Mouse (Mus musculus) limb, embryonic 10.5 days (tissue): ENCODE results near the gene Kcnh1. TPM values are rescaled to one million over a fixed set of nuclear protein-coding genes. Genes with fewer than 3 reads are reported as not detected.

Source experiments
- DNase-seq: peaks from one replicate; pipeline ENCODE4 v3.0.0-alpha.2; 2017; ENCODE audit warnings: low spot score
- H3K27ac ChIP-seq: fragments of 300-500 bp; sonication (generic); 2 replicates; pipeline ENCODE4 v1.5.1; 2016; ENCODE audit warnings: mild to moderate bottlenecking
- H3K27me3 ChIP-seq: fragments of 300-500 bp; sonication (generic); 2 replicates; pipeline ENCODE4 v1.6.1; 2016; ENCODE audit warnings: low read depth, mild to moderate bottlenecking; ENCODE audit not compliant: poor library complexity, severe bottlenecking
- H3K36me3 ChIP-seq: fragments of 300-500 bp; sonication (generic); 2 replicates; pipeline ENCODE4 v1.6.1; 2016; ENCODE audit warnings: mild to moderate bottlenecking, moderate library complexity
- H3K4me1 ChIP-seq: fragments of 300-500 bp; sonication (generic); 2 replicates; pipeline ENCODE4 v1.6.1; 2016
- H3K4me3 ChIP-seq: fragments of 300-500 bp; sonication (generic); 2 replicates; pipeline ENCODE4 v1.5.1; 2016; ENCODE audit warnings: mild to moderate bottlenecking, moderate library complexity
- H3K9me3 ChIP-seq: fragments of 300-500 bp; sonication (generic); replicated peaks from 2 replicates; pipeline ENCODE4 v1.6.1; 2016; ENCODE audit warnings: mild to moderate bottlenecking
- WGBS: fragments of 180-500 bp; shearing (Covaris S2); methylation state at CpG from one replicate; pipeline ENCODE4 v1.1.7; 2016; 5-methylcytosine and 5-hydroxymethylcytosine counted together
- polyA plus RNA-seq: library from polyadenylated mRNA; unstranded; fragments of >200 nt; fragmentation: Nextera tagmentation; extraction: Ambion mirVana; gene quantifications from 2 replicates; pipeline ENCODE4 v1.2.1, GENCODE M21; 2016

The Kcnh1 gene
- polyA plus RNA-seq, 1 experiment from 2014 or later = 0.01 TPM

DNA sequence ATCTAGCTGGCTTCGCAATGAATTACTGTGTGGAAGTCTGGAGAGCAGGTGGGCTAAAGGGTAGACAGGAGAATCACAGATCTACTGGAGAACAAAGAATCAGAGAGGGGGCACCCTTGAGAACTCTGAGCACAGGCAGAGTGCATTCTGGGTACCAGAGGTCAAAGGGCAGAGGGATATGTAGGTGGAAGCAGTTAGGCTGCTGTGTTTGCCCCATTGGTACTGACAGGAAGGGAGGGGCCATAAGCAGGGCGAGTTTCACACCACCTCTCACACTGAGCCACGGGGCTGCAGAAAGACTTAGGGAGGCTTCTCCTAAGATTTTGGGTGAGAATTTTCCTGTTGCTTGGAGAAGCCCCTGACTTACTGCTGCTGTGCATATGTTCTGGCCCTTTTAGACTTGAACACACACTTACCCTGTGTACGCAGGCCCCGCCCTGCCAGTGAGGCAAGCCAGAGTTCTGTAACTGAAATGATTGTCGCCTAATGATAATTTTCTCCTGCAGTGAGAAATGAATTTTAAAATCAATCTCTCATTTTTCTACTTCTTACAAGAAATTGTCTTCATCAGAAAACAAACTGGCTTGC, 121.4 kb downstream of the Kcnh1 start:
- H3K36me3 ChIP-seq = no peaks in the 10 kb centered on the region
- no peak overlapping the region for H3K27ac ChIP-seq
- DNase-seq = no peak
- 78% methylated on average over 6 of the region's 6 CpGs for WGBS
- no peak overlapping the region for H3K4me3 ChIP-seq
- H3K27me3 ChIP-seq = no peaks in the 10 kb centered on the region
- H3K4me1 ChIP-seq = peaks cover 14% of the 10 kb centered on the region
- H3K9me3 ChIP-seq = no peaks in the 10 kb centered on the region

- no peaks in the 10 kb centered on the region for H3K27me3 ChIP-seq
- WGBS = 60% methylated on average over 4 of the region's 4 CpGs
- DNase-seq = no peak
- no peak overlapping the region for H3K4me3 ChIP-seq
- no peak overlapping the region for H3K27ac ChIP-seq
- H3K36me3 ChIP-seq = no peaks in the 10 kb centered on the region
- H3K4me1 ChIP-seq = peaks cover 14% of the 10 kb centered on the region
- H3K9me3 ChIP-seq = no peaks in the 10 kb centered on the region
These were observed 121.9 kb downstream of the Kcnh1 start for GRCm38 (mm10) chr1:192312446-192312845.

GRCm38 (mm10) chr1:192312998-192313397, 122.4 kb downstream of the Kcnh1 start:
- no peak overlapping the region for H3K27ac ChIP-seq

GRCm38 (mm10) chr1:192313571-192313972, 123.0 kb downstream of the Kcnh1 start:
- H3K9me3 ChIP-seq = no peaks in the 10 kb centered on the region
- H3K27me3 ChIP-seq = no peaks in the 10 kb centered on the region
- no peaks in the 10 kb centered on the region for H3K36me3 ChIP-seq
- H3K4me1 ChIP-seq = peaks cover 14% of the 10 kb centered on the region
- 80% methylated on average over 7 of the region's 7 CpGs for WGBS
- no peak for DNase-seq
- no peak overlapping the region for H3K27ac ChIP-seq
- no peak overlapping the region for H3K4me3 ChIP-seq

More at GRCm38 (mm10) chr1:192312998-192313397, 122.4 kb downstream of the Kcnh1 start:
- Histone ChIP-seq H3K9me3 (no peaks in the 10 kb centered on the region), H3K36me3 (no peaks in the 10 kb centered on the region), H3K4me1 (peaks cover 14% of the 10 kb centered on the region), H3K4me3 (no peak overlapping the region), H3K27me3 (no peaks in the 10 kb centered on the region)
- no peak for DNase-seq
- 86% methylated on average over 4 of the region's 4 CpGs for WGBS

DNA sequence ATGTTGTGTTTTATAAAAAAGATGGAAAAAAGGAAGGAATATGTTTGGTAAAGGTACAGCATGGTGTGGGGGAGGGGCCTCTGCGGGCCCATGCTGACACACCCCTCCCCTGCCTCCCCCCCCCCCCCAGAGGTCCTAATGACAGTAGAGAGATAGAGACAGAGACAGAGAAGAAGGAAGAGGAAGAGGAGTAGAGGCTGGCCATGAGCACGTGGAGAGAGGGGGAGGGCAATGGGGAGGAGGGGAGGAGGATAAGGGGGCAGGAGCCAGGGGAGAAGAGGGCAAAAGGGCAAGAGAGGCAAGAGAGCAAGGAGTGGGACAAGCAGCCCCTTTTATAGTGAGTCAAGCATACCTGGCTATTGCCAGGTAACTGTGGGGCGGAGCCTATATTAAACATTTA, 123.5 kb downstream of the Kcnh1 start:
- WGBS = 60% methylated on average over 3 of the region's 3 CpGs
- Histone ChIP-seq H3K4me1 (peaks cover 14% of the 10 kb centered on the region), H3K27me3 (no peaks in the 10 kb centered on the region), H3K27ac (no peak overlapping the region), H3K4me3 (no peak overlapping the region), H3K36me3 (no peaks in the 10 kb centered on the region), H3K9me3 (no peaks in the 10 kb centered on the region)
- DNase-seq = no peak

DNA sequence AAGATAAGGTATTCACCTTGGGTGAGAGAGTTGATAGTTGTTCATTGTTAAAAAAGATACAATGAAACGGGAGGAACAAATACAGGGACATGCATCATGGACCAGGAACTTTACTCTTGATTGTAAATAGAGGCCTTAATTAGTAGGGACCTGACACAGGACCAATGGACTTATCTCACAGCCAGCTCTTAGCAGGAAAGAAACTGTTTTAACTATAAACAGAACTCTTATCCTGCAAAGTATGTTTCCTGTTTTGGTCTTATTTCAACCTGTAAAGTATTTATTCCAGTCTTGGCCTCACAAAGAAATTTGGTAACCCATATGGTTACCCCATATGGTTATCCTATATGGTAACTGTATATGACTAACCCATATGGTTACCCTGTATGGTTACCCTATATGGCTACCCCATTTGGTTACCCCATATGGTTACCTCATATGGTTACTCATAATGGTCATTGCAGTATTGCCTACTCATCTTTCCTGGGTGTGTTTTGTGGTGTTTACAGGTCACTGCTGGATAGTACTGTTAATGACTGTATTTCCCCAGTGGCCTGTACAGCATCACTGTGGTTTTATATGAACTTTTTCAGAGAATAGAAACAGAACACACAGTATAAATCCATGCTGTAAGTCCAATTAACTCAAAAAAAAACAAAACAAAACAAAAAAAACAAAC, 125.0 kb downstream of the Kcnh1 start:
- H3K9me3 ChIP-seq = no peaks in the 10 kb centered on the region
- peaks cover 14% of the 10 kb centered on the region for H3K4me1 ChIP-seq
- no peaks in the 10 kb centered on the region for H3K36me3 ChIP-seq
- H3K27me3 ChIP-seq = no peaks in the 10 kb centered on the region
- H3K4me3 ChIP-seq = no peak overlapping the region
- H3K27ac ChIP-seq = no peak overlapping the region
- WGBS = 80% methylated on average over 1 of the region's 1 CpGs
- no peak for DNase-seq

- no peaks in the 10 kb centered on the region for H3K36me3 ChIP-seq
- DNase-seq = no peak
- no peak overlapping the region for H3K4me3 ChIP-seq
- H3K27me3 ChIP-seq = no peaks in the 10 kb centered on the region
- 73% methylated on average over 3 of the region's 3 CpGs for WGBS
- H3K27ac ChIP-seq = no peak overlapping the region
- H3K9me3 ChIP-seq = no peaks in the 10 kb centered on the region
- H3K4me1 ChIP-seq = no peaks in the 10 kb centered on the region
These were observed 133.6 kb downstream of the Kcnh1 start for GRCm38 (mm10) chr1:192324223-192324622.

GRCm38 (mm10) chr1:192327052-192327451, 136.5 kb downstream of the Kcnh1 start:
- Histone ChIP-seq H3K4me3 (no peak overlapping the region), H3K9me3 (no peaks in the 10 kb centered on the region), H3K4me1 (no peaks in the 10 kb centered on the region), H3K36me3 (no peaks in the 10 kb centered on the region), H3K27me3 (no peaks in the 10 kb centered on the region), H3K27ac (no peak overlapping the region)
- 87% methylated on average over 8 of the region's 8 CpGs for WGBS
- DNase-seq = no peak

- no peak for DNase-seq
- Histone ChIP-seq H3K27ac (no peak overlapping the region), H3K4me3 (no peak overlapping the region), H3K4me1 (no peaks in the 10 kb centered on the region), H3K36me3 (no peaks in the 10 kb centered on the region), H3K27me3 (no peaks in the 10 kb centered on the region), H3K9me3 (no peaks in the 10 kb centered on the region)
- 87% methylated on average over 6 of the region's 6 CpGs for WGBS
These were observed 140.6 kb downstream of the Kcnh1 start for GRCm38 (mm10) chr1:192331207-192331606.

DNA sequence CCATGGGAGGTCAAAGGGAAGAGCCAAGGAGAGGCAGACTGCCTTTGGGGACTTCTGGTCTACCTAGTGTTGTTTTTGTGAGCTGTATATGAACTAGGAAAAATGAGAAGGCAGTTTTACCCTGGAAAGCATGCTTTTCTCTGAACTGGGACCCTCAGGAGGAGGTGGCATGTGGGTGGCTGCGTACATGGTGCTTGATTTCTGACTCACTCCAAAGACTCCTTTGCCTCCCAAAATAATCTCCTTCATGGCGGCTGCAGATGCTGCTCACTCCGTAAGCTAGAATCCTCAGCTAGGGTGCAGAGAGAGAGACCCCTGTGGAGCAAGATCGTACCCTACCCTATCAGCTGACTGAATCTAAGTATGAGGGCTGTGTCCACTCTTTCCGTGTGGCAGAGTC, 145.5 kb downstream of the Kcnh1 start:
- DNase-seq = no peak
- Histone ChIP-seq H3K4me1 (peaks cover 11% of the 10 kb centered on the region), H3K27me3 (no peaks in the 10 kb centered on the region), H3K4me3 (no peak overlapping the region), H3K27ac (no peak overlapping the region), H3K36me3 (no peaks in the 10 kb centered on the region), H3K9me3 (0 out of 2 replicates have a peak, but pooled peaks cover 2% of the 10 kb centered on the region)
- 92% methylated on average over 5 of the region's 5 CpGs for WGBS

- WGBS = 84% methylated on average over 9 of the region's 9 CpGs
- H3K4me1 ChIP-seq = peaks cover 12% of the 10 kb centered on the region
- no peak overlapping the region for H3K4me3 ChIP-seq
- H3K27ac ChIP-seq = no peak overlapping the region
- DNase-seq = no peak
- H3K9me3 ChIP-seq = 0 out of 2 replicates have a peak, but pooled peaks cover 2% of the 10 kb centered on the region
- H3K27me3 ChIP-seq = no peaks in the 10 kb centered on the region
- no peaks in the 10 kb centered on the region for H3K36me3 ChIP-seq
These were observed 148.9 kb downstream of the Kcnh1 start for GRCm38 (mm10) chr1:192339361-192340077.

DNA sequence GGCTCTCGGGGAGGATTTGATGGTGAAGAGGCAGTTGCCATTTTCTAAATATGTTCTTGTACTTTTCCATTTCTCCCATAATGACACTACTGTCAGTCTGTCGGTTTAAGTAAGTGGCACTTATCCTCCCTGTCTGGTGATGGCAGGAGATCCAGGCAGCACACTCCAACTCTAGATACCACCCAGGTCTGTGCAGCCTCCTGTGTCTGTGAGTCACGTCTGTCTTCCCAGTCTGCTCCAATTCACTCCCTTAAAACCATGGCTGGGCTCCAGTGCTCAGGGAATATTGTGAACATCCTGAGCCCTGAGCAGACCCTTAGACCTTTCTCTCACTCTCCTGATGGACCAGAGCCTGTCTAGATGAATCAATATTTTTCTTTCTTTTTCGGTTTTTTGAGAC, 151.2 kb downstream of the Kcnh1 start:
- WGBS = 87% methylated on average over 4 of the region's 4 CpGs
- Histone ChIP-seq H3K9me3 (0 out of 2 replicates have a peak, but pooled peaks cover 2% of the 10 kb centered on the region), H3K4me1 (peaks cover 12% of the 10 kb centered on the region), H3K36me3 (no peaks in the 10 kb centered on the region), H3K27me3 (no peaks in the 10 kb centered on the region), H3K27ac (no peak overlapping the region), H3K4me3 (no peak overlapping the region)
- no peak for DNase-seq

GRCm38 (mm10) chr1:192343996-192344395, 153.4 kb downstream of the Kcnh1 start:
- no peak overlapping the region for H3K4me3 ChIP-seq
- no peak overlapping the region for H3K27ac ChIP-seq
- no peak for DNase-seq
- 86% methylated on average over 4 of the region's 4 CpGs for WGBS
- H3K4me1 ChIP-seq = peaks cover 12% of the 10 kb centered on the region
- H3K36me3 ChIP-seq = no peaks in the 10 kb centered on the region
- H3K9me3 ChIP-seq = no peaks in the 10 kb centered on the region
- H3K27me3 ChIP-seq = no peaks in the 10 kb centered on the region
